Mouse (Mus musculus) lung, postnatal 25 days (tissue): ENCODE results near the gene Bcar3.

ENCODE experiments used
- DNase-seq: peaks from one replicate; pipeline ENCODE4 v3.0.0; 2022; ENCODE audit warnings: low spot score

Bcar3 gene

GRCm38 (mm10) chr3:122566549-122566948, 272.6 kb downstream of the Bcar3 start:
- DNase-seq = peak; percentile 34

GRCm38 (mm10) chr3:122573426-122574286, 279.7 kb downstream of the Bcar3 start:
- DNase-seq = no peak

- no peak for DNase-seq
Measured at GRCm38 (mm10) chr3:122574921-122575320, 281.0 kb downstream of the Bcar3 start.

GRCm38 (mm10) chr3:122577360-122577759, 283.4 kb downstream of the Bcar3 start:
- no peak for DNase-seq
